Mouse (Mus musculus): ENCODE data around the gene Ctsk. TPM values are rescaled to one million over a fixed set of nuclear protein-coding genes. Genes with fewer than 3 reads are reported as not detected.

The Ctsk gene
- 0.13 TPM in 1 of 2 replicates, not detected in the other for total RNA-seq (2012; rRNA removed)
- not detected in 2 replicates for total RNA-seq (2014; rRNA removed)
- 0.20 TPM in 1 of 2 replicates, not detected in the other for polyA plus RNA-seq (2012; ENCODE audit: insufficient read length, low read depth)

GRCm38 (mm10) chr3:95499024-95499423 lies at the start of gene Ctsk:
Gene Ctsk (plus strand): TSS chr3:95499256.
- no peaks in the 10 kb centered on the region for H3K27me3 ChIP-seq (replicated peaks)
- H3K9ac ChIP-seq (ENCODE audit: insufficient read depth, low read depth), result no peak within 1 kb of the TSS
- no peak for TF ChIP-seq ZC3H11A (IDR thresholded peaks at IDR 0.05; ENCODE audit: low read depth, low read length)
- no peak for TF ChIP-seq TCF12 (IDR thresholded peaks at IDR 0.05; ENCODE audit: low read depth, low read length)
- no peak for TF ChIP-seq TBP (conservative IDR thresholded peaks at IDR 0.05; ENCODE audit: low read depth, low read length)
- TF ChIP-seq ETS1 (conservative IDR thresholded peaks at IDR 0.05; ENCODE audit: low read depth, low read length), result no peak
- TF ChIP-seq CHD1 (IDR thresholded peaks at IDR 0.05; ENCODE audit: low read depth, low read length), result no peak
- TF ChIP-seq POLR2AphosphoS2 (IDR thresholded peaks at IDR 0.05; ENCODE audit: low read depth, low read length), result no peak
- H3K79me2 ChIP-seq (replicated peaks; ENCODE audit: control insufficient read depth, extremely low read depth, insufficient read depth, poor library complexity, severe bottlenecking), result no peaks in the 10 kb centered on the region
- in situ Hi-C loops (cut with MboI; ENCODE audit: low pct_ligation_motif_present, low pct_unique_long_range_greater_than_20kb, low sequenced_read_pairs), result no loop called here
- no peak within 1 kb of the TSS for H3K4me3 ChIP-seq (replicated peaks in 1 of 3; ENCODE audit: low read depth in 2 of 3, low read length in 2 of 3, poor library complexity in 1 of 3)
- H3K9me3 ChIP-seq (replicated peaks; ENCODE audit: low read length), result no peaks in the 10 kb centered on the region
- peaks cover 12 to 31% of the 10 kb centered on the region in 2 experiments for H3K36me3 ChIP-seq (replicated peaks in 1 of 2; ENCODE audit: control insufficient read depth in 1 of 2, insufficient read depth in 1 of 2, low read length in 1 of 2)
- no peak within 1 kb of the TSS for H3K4me2 ChIP-seq (ENCODE audit: insufficient read depth, low read depth, poor library complexity, severe bottlenecking)
- dilution Hi-C loops (cut with MboI; ENCODE audit: extremely low pct_ligation_motif_present, extremely low pct_unique_long_range_greater_than_20kb, low sequenced_read_pairs), result no loop called here
- no peak for DNase-seq (ENCODE audit: extremely low read depth)
- H3K4me1 ChIP-seq (ENCODE audit: control insufficient read depth in 1 of 2, insufficient read depth in 2 of 2), result no peaks in the 10 kb centered on the region
- no peak within 1 kb of the TSS for H3K27ac ChIP-seq (ENCODE audit: insufficient read depth, low read depth)

- peaks cover 2% of the 10 kb centered on the region; the same call in 1 of the 2 replicates for H3K79me2 ChIP-seq (replicated peaks; ENCODE audit: control insufficient read depth, extremely low read depth, insufficient read depth, poor library complexity, severe bottlenecking)
- no peak overlapping the region for H3K9ac ChIP-seq (ENCODE audit: insufficient read depth, low read depth)
- peaks cover 0 to 5% of the 10 kb centered on the region in 2 experiments; a peak in 1 of 4 replicates for H3K4me1 ChIP-seq (ENCODE audit: control insufficient read depth in 1 of 2, insufficient read depth in 2 of 2)
- no peaks in the 10 kb centered on the region for H3K27me3 ChIP-seq (replicated peaks)
- H3K36me3 ChIP-seq (replicated peaks in 1 of 2; ENCODE audit: control insufficient read depth in 1 of 2, insufficient read depth in 1 of 2, low read length in 1 of 2), result peaks cover 28 to 58% of the 10 kb centered on the region in 2 experiments
- no peaks in the 10 kb centered on the region for H3K9me3 ChIP-seq (replicated peaks; ENCODE audit: low read length)
- in situ Hi-C loops (cut with MboI; ENCODE audit: low pct_ligation_motif_present, low pct_unique_long_range_greater_than_20kb, low sequenced_read_pairs) (no loop called here), dilution Hi-C loops (cut with MboI; ENCODE audit: extremely low pct_ligation_motif_present, extremely low pct_unique_long_range_greater_than_20kb, low sequenced_read_pairs) (no loop called here)
- no peak overlapping the region for H3K4me2 ChIP-seq (ENCODE audit: insufficient read depth, low read depth, poor library complexity, severe bottlenecking)
- DNase-seq (ENCODE audit: extremely low read depth), result peak; percentile 66
- TF ChIP-seq MAFK (IDR thresholded peaks at IDR 0.05; ENCODE audit: insufficient replicate concordance, low read length), result no peak
- peak; percentile 69 for TF ChIP-seq RAD21 (IDR thresholded peaks at IDR 0.05; ENCODE audit: low read depth, low read length)
- no peak for TF ChIP-seq MXI1 (IDR thresholded peaks at IDR 0.05; ENCODE audit: low read depth, low read length)
- no peak for TF ChIP-seq SIN3A (IDR thresholded peaks at IDR 0.05; ENCODE audit: low read length)
- no peak for TF ChIP-seq ZNF384 (IDR thresholded peaks at IDR 0.05; ENCODE audit: low read depth, low read length)
- no peak for TF ChIP-seq ZC3H11A (IDR thresholded peaks at IDR 0.05; ENCODE audit: low read depth, low read length)
- TF ChIP-seq SMC3 (IDR thresholded peaks at IDR 0.05; ENCODE audit: low read depth, low read length), result peak; percentile 72
- TF ChIP-seq CTCF (conservative IDR thresholded peaks at IDR 0.05 in 1 of 2, IDR thresholded peaks at IDR 0.05 in 1 of 2; ENCODE audit: low read depth in 2 of 2, low read length in 2 of 2), result peak; percentile 69 to 95
- TF ChIP-seq EP300 (IDR thresholded peaks at IDR 0.05; ENCODE audit: low read length), result no peak
- no peak for TF ChIP-seq ZMIZ1 (IDR thresholded peaks at IDR 0.05; ENCODE audit: low read depth, low read length)
- no peak for TF ChIP-seq USF1 (IDR thresholded peaks at IDR 0.05; ENCODE audit: low read depth, low read length)
- TF ChIP-seq PAX5 (IDR thresholded peaks at IDR 0.05; ENCODE audit: low read length), result no peak
- TF ChIP-seq RCOR1 (conservative IDR thresholded peaks at IDR 0.05; ENCODE audit: low read depth, low read length), result no peak
- peak; percentile 98 for TF ChIP-seq MYC (IDR thresholded peaks at IDR 0.05; ENCODE audit: low read depth, low read length)
- TF ChIP-seq JUND (conservative IDR thresholded peaks at IDR 0.05; ENCODE audit: low read depth, low read length), result no peak
- no peak for TF ChIP-seq USF2 (conservative IDR thresholded peaks at IDR 0.05; ENCODE audit: low read depth, low read length)
- peak; percentile 54; the same call in 1 of the 2 replicates for TF ChIP-seq ZKSCAN1 (IDR thresholded peaks at IDR 0.05; ENCODE audit: borderline replicate concordance, low read depth, low read length)
- no peak for TF ChIP-seq CHD2 (IDR thresholded peaks at IDR 0.05; ENCODE audit: low read length)
- TF ChIP-seq TBP (conservative IDR thresholded peaks at IDR 0.05; ENCODE audit: low read depth, low read length), result no peak
- no peak for TF ChIP-seq UBTF (IDR thresholded peaks at IDR 0.05; ENCODE audit: low read depth, low read length)
- no peak for TF ChIP-seq JUN (IDR thresholded peaks at IDR 0.05; ENCODE audit: insufficient read depth, low read depth, low read length)
- no peak overlapping the region for H3K27ac ChIP-seq (ENCODE audit: insufficient read depth, low read depth)
- no peak overlapping the region for H3K4me3 ChIP-seq (replicated peaks in 1 of 3; ENCODE audit: low read depth in 2 of 3, low read length in 2 of 3, poor library complexity in 1 of 3)
Observed at GRCm38 (mm10) chr3:95450408-95450807, 48.6 kb upstream of the Ctsk start.

All from CH12.LX (cell line).